Mouse (Mus musculus) MN1 (cell line): ENCODE measurements around the gene Klrc3.
"Not testable (repeated sequence)": the region's sequence is repeated elsewhere in the genome, so short reads cannot be mapped to it uniquely, and the experiment has no call there.

Experiments used
- DNase-seq: peaks from one replicate; pipeline ENCODE4 v3.0.0-alpha.2; 2016; ENCODE audit warnings: low spot score

Klrc3 gene

DNA sequence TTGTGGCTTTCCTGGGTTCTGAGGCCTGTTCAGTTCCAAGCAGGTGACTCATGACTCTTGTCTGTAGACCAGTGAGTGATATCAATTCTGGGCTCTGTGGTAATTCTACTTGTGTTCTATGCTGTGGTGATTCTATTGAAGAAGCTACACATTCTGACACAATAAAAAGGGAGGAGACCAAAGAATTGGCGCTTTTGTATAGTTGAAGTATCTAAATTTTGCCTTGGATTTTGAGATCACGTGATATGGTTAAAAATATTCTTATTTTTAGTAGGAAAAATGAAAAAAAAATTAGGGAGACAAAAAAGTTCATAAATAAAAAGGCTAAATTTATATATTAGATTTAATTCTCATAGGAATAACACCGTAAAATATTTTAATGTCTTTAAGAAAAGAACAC, at the start of gene Klrc3:
Klrc3 (minus strand) TSS at position 101 of the 400 bp plus-strand sequence.
- DNase-seq = not testable (repeated sequence)

DNA sequence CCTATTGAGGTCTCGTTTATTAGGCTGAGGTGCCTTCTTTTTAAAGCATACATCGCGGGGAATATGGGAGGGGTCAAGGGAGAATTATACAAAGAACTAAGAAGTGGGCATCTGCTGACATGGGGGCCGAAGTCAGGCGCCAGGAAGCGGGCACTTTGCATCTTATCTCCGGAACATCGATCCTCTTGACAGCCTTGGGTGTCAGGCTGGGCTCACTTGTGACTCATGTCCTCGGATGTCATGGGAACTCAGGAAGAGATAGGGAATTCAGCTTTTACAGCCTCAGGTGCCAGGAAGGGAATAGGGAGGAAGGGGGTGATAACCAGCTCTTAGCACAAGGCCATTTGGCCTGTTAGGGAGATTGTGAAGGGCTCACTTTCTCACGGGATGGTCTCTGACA, 48.3 kb upstream of the Klrc3 start:
- DNase-seq = not testable (repeated sequence)

DNA sequence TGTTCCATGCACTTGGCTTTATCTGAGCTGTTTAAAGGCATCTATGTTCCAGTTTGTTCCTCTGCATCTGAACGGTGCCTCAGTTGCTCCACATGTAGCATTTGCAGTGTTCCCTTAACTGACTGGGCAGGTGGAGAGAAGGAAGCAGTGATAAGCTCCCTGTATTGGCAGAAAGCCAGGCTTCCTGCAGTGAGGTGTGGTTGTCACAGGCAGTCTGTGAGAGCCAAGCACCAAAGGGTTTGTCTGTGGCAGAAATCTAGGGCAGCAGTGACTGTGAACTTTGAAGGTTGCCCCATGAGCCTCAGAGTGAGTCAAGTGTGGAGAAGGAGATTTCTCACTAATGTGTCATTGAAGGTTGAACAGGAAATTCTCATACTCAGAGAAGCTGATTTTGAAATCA, 37.2 kb upstream of the Klrc3 start:
- no peak for DNase-seq

DNA sequence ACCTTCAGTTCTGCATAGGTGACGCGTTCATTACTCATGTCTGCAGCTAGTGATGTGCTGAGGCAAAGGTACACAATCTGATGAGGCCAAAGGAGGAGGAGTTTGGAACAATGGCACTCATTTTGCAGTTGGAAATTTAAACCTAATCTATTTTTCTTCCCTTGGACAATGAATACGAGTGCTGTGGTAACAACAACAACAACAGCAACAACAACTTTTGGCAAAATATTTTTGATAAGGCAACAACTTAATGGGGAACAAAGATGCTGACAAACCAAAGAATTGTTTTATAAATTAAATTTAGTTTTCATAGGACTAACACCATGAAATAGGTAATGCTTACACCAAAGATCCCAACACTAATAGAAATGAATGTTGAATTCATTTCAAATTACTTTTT, 35.7 kb upstream of the Klrc3 start, which contains the start of gene Klrc1:
Klrc1 (minus strand) TSS at position 101 of the 400 bp plus-strand sequence.
- no peak for DNase-seq

DNA sequence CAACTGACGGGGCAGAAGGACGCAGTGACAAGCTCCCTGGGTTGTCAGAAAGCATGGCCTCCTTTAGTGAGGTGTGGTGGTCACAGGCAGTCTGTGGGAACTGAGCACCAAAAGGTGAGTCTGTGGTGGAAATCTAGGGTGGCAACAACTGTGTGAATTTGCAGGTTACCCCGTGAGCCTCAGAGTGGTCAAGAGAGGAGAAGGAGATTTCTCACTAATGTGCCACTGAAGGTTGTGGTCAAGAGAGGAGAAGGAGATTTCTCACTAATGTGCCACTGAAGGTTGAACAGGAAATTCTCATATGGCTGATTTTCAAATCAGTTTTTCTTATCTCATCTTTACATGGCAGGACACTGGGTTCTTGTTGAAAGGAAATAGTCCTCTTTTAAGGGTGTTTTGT, 18.2 kb upstream of the Klrc3 start:
- DNase-seq = not testable (repeated sequence)

DNA sequence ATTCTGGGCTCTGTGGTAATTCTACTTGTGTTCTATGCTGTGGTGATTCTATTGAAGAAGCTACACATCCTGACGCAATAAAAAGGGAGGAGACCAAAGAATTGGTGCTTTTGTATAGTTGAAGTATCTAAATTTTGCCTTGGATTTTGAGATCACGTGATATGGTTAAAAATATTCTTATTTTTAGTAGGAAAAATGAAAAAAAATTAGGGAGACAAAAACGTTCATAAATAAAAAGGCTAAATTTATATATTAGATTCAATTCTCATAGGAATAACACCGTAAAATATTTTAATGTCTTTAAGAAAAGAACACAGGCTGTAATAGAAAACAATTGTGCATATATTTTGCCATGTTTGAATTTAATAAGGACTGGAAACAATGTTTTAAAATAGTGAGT, 17.5 kb upstream of the Klrc3 start, which contains the start of gene Klrc2:
Klrc2 (minus strand) TSS at position 101 of the 400 bp plus-strand sequence.
- DNase-seq = not testable (repeated sequence)

DNA sequence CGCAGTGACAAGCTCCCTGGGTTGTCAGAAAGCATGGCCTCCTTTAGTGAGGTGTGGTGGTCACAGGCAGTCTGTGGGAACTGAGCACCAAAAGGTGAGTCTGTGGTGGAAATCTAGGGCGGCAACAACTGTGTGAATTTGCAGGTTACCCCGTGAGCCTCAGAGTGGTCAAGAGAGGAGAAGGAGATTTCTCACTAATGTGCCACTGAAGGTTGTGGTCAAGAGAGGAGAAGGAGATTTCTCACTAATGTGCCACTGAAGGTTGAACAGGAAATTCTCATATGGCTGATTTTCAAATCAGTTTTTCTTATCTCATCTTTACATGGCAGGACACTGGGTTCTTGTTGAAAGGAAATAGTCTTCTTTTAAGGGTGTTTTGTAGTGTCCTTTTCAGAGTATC, 917 bp upstream of the Klrc3 start:
- not testable (repeated sequence) for DNase-seq

DNA sequence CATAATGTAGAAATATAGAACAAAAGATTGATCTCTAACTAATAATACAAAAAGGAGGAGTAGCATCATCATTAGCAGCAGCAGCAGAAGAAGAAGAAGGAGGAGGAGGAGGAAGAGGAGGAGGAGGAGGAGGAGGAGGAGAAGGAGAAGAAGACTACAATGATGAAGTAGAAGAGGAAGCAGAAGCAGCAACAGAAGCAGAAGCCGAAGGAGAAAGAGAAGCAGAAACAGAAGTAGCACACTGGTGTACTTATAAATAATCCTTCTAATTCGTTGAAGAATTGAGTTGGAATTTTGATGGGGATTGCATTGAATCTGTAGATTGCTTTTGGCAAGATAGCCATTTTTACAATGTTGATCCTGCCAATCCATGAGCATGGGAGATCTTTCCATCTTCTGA, 12.1 kb downstream of the Klrc3 start:
- not testable (repeated sequence) for DNase-seq

DNA sequence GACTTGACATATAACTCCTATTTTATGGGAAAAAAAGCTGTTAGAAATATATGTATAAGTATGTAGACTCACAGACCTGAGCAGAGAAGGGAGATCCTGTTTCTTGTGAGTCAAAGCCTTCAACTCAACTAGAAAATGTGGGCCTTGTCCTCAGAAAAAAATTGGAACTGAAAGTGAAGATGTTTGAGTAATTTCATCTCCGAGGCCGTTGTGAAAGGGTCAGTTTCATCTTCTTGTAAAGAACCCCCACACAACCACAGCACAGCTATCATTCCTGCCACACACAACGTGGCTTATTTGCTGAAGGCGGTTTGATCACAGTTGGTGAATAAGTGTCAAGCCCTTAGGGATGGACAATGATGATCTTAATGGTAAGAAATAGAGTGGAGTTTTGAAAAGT, 19.4 kb downstream of the Klrc3 start, which contains the start of gene Klrk1:
Klrk1 (minus strand) TSS at position 130 of the 400 bp plus-strand sequence.
- DNase-seq = no peak

DNA sequence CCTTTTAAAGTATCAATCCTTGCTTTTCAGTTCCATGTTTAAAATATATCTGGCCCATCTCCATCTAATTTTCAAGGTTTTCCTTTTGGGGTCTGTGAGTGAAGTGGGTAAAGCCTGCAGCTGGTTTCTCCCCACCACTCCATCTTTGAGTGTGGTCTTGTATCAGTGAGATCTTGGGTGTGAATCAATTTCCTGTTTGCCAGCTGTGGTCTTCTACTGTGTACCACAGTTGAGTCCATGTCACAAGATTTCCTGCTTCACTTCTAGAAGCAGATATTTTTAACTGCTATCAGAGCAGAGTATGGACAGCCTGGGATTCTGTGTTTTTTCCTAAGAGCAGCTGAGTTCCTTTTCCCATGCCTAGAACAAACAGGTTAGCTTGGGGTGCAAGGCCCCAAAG, 34.8 kb downstream of the Klrc3 start:
- DNase-seq = no peak

DNA sequence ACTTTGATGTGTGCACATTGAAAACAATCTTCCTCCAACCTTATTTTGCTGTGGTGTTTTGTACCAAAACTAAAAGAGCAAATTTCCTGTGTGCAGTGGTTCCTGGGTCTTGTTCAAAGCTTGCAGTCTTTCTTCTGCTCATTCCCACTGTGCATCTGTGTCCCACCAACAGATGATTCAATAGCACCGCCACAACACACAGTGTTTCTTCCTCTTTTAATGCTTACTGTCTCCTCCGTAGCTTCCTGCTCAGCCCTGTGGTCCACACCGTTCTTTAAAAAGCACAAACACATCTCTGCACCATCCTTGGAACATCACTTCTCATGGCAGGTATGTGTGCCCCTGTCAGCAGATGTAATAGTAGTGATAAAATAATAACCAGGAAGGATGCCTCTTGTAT, 51.6 kb downstream of the Klrc3 start, which contains the start of gene Klrd1:
Klrd1 (plus strand) TSS at position 275 of the 400 bp plus-strand sequence.
- no peak for DNase-seq
